Mouse (Mus musculus): Measurements from ENCODE around the gene Psmc4.

DNA sequence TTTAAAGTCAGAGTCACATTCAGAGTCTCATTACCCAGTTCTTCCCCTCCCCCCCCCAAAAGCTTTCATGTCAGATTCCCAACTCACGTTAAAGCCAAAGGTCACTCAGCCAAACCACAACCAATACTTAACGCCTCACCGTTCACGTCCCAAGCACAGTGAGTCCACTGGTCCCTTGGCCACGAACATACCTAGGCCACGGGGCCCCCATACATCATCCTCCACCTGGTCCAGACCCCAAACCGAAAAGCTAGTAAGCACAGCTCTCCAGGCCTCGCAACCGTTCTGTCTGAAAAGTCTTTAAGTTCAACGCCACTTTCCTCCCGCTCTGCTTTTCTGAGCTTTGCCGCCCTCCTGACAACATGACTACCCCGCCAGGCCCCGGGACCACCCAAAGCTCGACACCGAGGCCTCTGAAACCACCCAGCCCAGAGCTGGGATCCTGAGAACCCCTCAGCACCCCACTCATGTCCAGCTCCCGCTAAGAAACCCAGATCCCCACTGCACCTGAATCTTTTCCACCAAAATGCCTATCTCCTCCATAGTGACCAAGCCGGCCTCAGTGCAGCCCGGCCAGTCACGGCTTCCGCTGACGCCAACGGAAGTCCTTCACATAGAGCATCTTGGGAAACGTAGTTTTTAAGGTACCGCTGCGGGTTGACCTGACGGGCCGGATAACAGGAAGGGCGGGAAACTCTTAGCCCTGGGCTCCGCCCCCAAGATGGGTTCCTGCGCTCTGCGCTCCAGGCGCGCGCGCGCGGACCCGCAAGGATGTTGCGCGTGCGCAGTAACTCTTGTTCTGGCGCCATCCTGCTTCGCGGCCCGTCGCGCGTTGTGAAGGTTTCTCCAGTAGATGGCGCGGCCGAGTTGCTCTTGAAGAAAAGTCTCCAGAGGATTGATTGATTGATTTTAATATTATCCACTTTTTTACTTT is at the start of gene Psmc4:
- TF ChIP-seq CTCF (IDR thresholded peaks at IDR 0.05; ENCODE audit: low read depth) (peak; percentile 86), EP300 (IDR thresholded peaks at IDR 0.05; ENCODE audit: low read depth) (no peak; the same call in 1 of the 2 replicates)

Measured in heart, postnatal 0 days (tissue).